Mouse (Mus musculus): ENCODE results near the gene Anapc15. TPM values are rescaled to one million over a fixed set of nuclear protein-coding genes. Genes with fewer than 3 reads are reported as not detected.
A peak's percentile ranks its signal among the peaks of the same experiment; 100 is the strongest.
"Not testable (repeated sequence)": the region's sequence is repeated elsewhere in the genome, so short reads cannot be mapped to it uniquely, and the experiment has no call there.

Anapc15 gene
- polyA plus RNA-seq, 1 experiment from 2014 or later: 76.3 TPM

- H3K4me3 ChIP-seq (ENCODE audit: low read length): no peak overlapping the region
- H3K4me2 ChIP-seq (replicated peaks; ENCODE audit: low read depth, low read length): no peak overlapping the region
- peaks cover 23% of the 10 kb centered on the region for H3K4me1 ChIP-seq (ENCODE audit: insufficient read depth, low read length)
- WGBS: 62% methylated on average over 4 of the region's 4 CpGs
- no peak overlapping the region for H3K27ac ChIP-seq (ENCODE audit: low read length)
- peaks cover 30% of the 10 kb centered on the region for H3K36me3 ChIP-seq (ENCODE audit: insufficient read depth, low read length)
- peak overlapping the region; percentile 9; the same call in 1 of the 2 replicates for H3K9ac ChIP-seq (replicated peaks; ENCODE audit: low read length)
- no peaks in the 10 kb centered on the region for H3K27me3 ChIP-seq (ENCODE audit: insufficient read depth, low read length)
- ATAC-seq (ENCODE audit: low FRiP score, low TSS enrichment): no peak
- H3K9me3 ChIP-seq (ENCODE audit: low read length): no peaks in the 10 kb centered on the region
These were observed 44.9 kb downstream of the Anapc15 start for GRCm38 (mm10) chr7:101908367-101908766.

GRCm38 (mm10) chr7:101910138-101910537 lies 46.6 kb downstream of the Anapc15 start:
- H3K27me3 ChIP-seq (ENCODE audit: insufficient read depth, low read length): no peaks in the 10 kb centered on the region
- no peak overlapping the region for H3K9ac ChIP-seq (replicated peaks; ENCODE audit: low read length)
- ATAC-seq (ENCODE audit: low FRiP score, low TSS enrichment): no peak
- H3K9me3 ChIP-seq (ENCODE audit: low read length): no peaks in the 10 kb centered on the region
- 80% methylated on average over 4 of the region's 4 CpGs for WGBS
- H3K36me3 ChIP-seq (ENCODE audit: insufficient read depth, low read length): peaks cover 45% of the 10 kb centered on the region
- no peak overlapping the region for H3K4me3 ChIP-seq (ENCODE audit: low read length)
- H3K4me2 ChIP-seq (replicated peaks; ENCODE audit: low read depth, low read length): no peak overlapping the region
- peaks cover 19% of the 10 kb centered on the region for H3K4me1 ChIP-seq (ENCODE audit: insufficient read depth, low read length)
- H3K27ac ChIP-seq (ENCODE audit: low read length): no peak overlapping the region

GRCm38 (mm10) chr7:101911982-101912381 lies 48.5 kb downstream of the Anapc15 start:
- H3K27ac ChIP-seq (ENCODE audit: low read length): no peak overlapping the region
- no peak overlapping the region for H3K9ac ChIP-seq (replicated peaks; ENCODE audit: low read length)
- WGBS: 69% methylated on average over 3 of the region's 3 CpGs
- no peaks in the 10 kb centered on the region for H3K27me3 ChIP-seq (ENCODE audit: insufficient read depth, low read length)
- H3K4me1 ChIP-seq (ENCODE audit: insufficient read depth, low read length): peaks cover 10% of the 10 kb centered on the region; the same call in 1 of the 2 replicates
- H3K9me3 ChIP-seq (ENCODE audit: low read length): no peaks in the 10 kb centered on the region
- no peak for ATAC-seq (ENCODE audit: low FRiP score, low TSS enrichment)
- H3K36me3 ChIP-seq (ENCODE audit: insufficient read depth, low read length): peaks cover 50% of the 10 kb centered on the region
- no peak overlapping the region for H3K4me3 ChIP-seq (ENCODE audit: low read length)
- no peak overlapping the region for H3K4me2 ChIP-seq (replicated peaks; ENCODE audit: low read depth, low read length)

GRCm38 (mm10) chr7:101918071-101918470 lies 54.6 kb downstream of the Anapc15 start:
- peak; percentile 87 for ATAC-seq (ENCODE audit: low FRiP score, low TSS enrichment)
- Histone ChIP-seq H3K27me3 (ENCODE audit: insufficient read depth, low read length) (no peaks in the 10 kb centered on the region), H3K9ac (replicated peaks; ENCODE audit: low read length) (no peak overlapping the region), H3K4me3 (ENCODE audit: low read length) (no peak overlapping the region), H3K4me1 (ENCODE audit: insufficient read depth, low read length) (no peaks in the 10 kb centered on the region), H3K9me3 (ENCODE audit: low read length) (no peaks in the 10 kb centered on the region), H3K36me3 (ENCODE audit: insufficient read depth, low read length) (peaks cover 24% of the 10 kb centered on the region), H3K4me2 (replicated peaks; ENCODE audit: low read depth, low read length) (no peak overlapping the region), H3K27ac (ENCODE audit: low read length) (no peak overlapping the region)
- 30% methylated on average over 1 of the region's 1 CpGs for WGBS

GRCm38 (mm10) chr7:101925892-101926291 lies 62.4 kb downstream of the Anapc15 start:
- not testable (repeated sequence) for H3K4me2 ChIP-seq (replicated peaks; ENCODE audit: low read depth, low read length); H3K36me3 ChIP-seq (ENCODE audit: insufficient read depth, low read length); H3K4me3 ChIP-seq (ENCODE audit: low read length); H3K27me3 ChIP-seq (ENCODE audit: insufficient read depth, low read length); H3K4me1 ChIP-seq (ENCODE audit: insufficient read depth, low read length); ATAC-seq (ENCODE audit: low FRiP score, low TSS enrichment); H3K27ac ChIP-seq (ENCODE audit: low read length); H3K9me3 ChIP-seq (ENCODE audit: low read length); H3K9ac ChIP-seq (replicated peaks; ENCODE audit: low read length)

GRCm38 (mm10) chr7:101928093-101928492 lies 64.6 kb downstream of the Anapc15 start:
- 0 out of 2 replicates have a peak, but pooled peaks cover 6% of the 10 kb centered on the region for H3K4me1 ChIP-seq (ENCODE audit: insufficient read depth, low read length)
- 80% methylated on average over 3 of the region's 3 CpGs for WGBS
- no peaks in the 10 kb centered on the region for H3K27me3 ChIP-seq (ENCODE audit: insufficient read depth, low read length)
- no peak overlapping the region for H3K4me2 ChIP-seq (replicated peaks; ENCODE audit: low read depth, low read length)
- no peak overlapping the region for H3K4me3 ChIP-seq (ENCODE audit: low read length)
- no peak for ATAC-seq (ENCODE audit: low FRiP score, low TSS enrichment)
- H3K9me3 ChIP-seq (ENCODE audit: low read length): no peaks in the 10 kb centered on the region
- H3K9ac ChIP-seq (replicated peaks; ENCODE audit: low read length): no peak overlapping the region
- no peaks in the 10 kb centered on the region for H3K36me3 ChIP-seq (ENCODE audit: insufficient read depth, low read length)
- H3K27ac ChIP-seq (ENCODE audit: low read length): no peak overlapping the region

- Histone ChIP-seq H3K36me3 (ENCODE audit: insufficient read depth, low read length) (no peaks in the 10 kb centered on the region), H3K9ac (replicated peaks; ENCODE audit: low read length) (no peak overlapping the region), H3K27me3 (ENCODE audit: insufficient read depth, low read length) (no peaks in the 10 kb centered on the region), H3K9me3 (ENCODE audit: low read length) (no peaks in the 10 kb centered on the region), H3K4me2 (replicated peaks; ENCODE audit: low read depth, low read length) (peak overlapping the region; percentile 78), H3K4me3 (ENCODE audit: low read length) (peak overlapping the region; percentile 10; the same call in 1 of the 2 replicates), H3K4me1 (ENCODE audit: insufficient read depth, low read length) (peaks cover 17% of the 10 kb centered on the region; the same call in 1 of the 2 replicates), H3K27ac (ENCODE audit: low read length) (no peak overlapping the region)
- WGBS: 81% methylated on average over 1 of the region's 1 CpGs
- no peak for ATAC-seq (ENCODE audit: low FRiP score, low TSS enrichment)
These were observed 69.0 kb downstream of the Anapc15 start for GRCm38 (mm10) chr7:101932551-101932950.

- peak overlapping the region; percentile 65 for H3K4me3 ChIP-seq (ENCODE audit: low read length)
- WGBS: 4% methylated on average over 15 of the region's 15 CpGs
- peak; percentile 35 for ATAC-seq (ENCODE audit: low FRiP score, low TSS enrichment)
- H3K27ac ChIP-seq (ENCODE audit: low read length): peak overlapping the region; percentile 59
- no peaks in the 10 kb centered on the region for H3K27me3 ChIP-seq (ENCODE audit: insufficient read depth, low read length)
- H3K4me2 ChIP-seq (replicated peaks; ENCODE audit: low read depth, low read length): peak overlapping the region; percentile 78
- H3K36me3 ChIP-seq (ENCODE audit: insufficient read depth, low read length): no peaks in the 10 kb centered on the region
- H3K4me1 ChIP-seq (ENCODE audit: insufficient read depth, low read length): peaks cover 17% of the 10 kb centered on the region; the same call in 1 of the 2 replicates
- H3K9me3 ChIP-seq (ENCODE audit: low read length): no peaks in the 10 kb centered on the region
- H3K9ac ChIP-seq (replicated peaks; ENCODE audit: low read length): peak overlapping the region; percentile 78
These were observed 69.8 kb downstream of the Anapc15 start for GRCm38 (mm10) chr7:101933300-101933699.

- H3K4me1 ChIP-seq (ENCODE audit: insufficient read depth, low read length): peaks cover 17% of the 10 kb centered on the region; the same call in 1 of the 2 replicates
- H3K27ac ChIP-seq (ENCODE audit: low read length): peak within 1 kb of the TSS; percentile 59
- under 1% methylated on average over 40 of the region's 40 CpGs for WGBS
- no peaks in the 10 kb centered on the region for H3K9me3 ChIP-seq (ENCODE audit: low read length)
- peak within 1 kb of the TSS; percentile 65 for H3K4me3 ChIP-seq (ENCODE audit: low read length)
- no peaks in the 10 kb centered on the region for H3K27me3 ChIP-seq (ENCODE audit: insufficient read depth, low read length)
- peak within 1 kb of the TSS; percentile 78 for H3K9ac ChIP-seq (replicated peaks; ENCODE audit: low read length)
- H3K36me3 ChIP-seq (ENCODE audit: insufficient read depth, low read length): no peaks in the 10 kb centered on the region
- peak within 1 kb of the TSS; percentile 78 for H3K4me2 ChIP-seq (replicated peaks; ENCODE audit: low read depth, low read length)
- peak; percentile 99 for ATAC-seq (ENCODE audit: low FRiP score, low TSS enrichment)
These were observed 70.3 kb downstream of the Anapc15 start, which contains the start of the genes Lrrc51 and Numa1 for GRCm38 (mm10) chr7:101933751-101934240. Gene Lrrc51 (minus strand): TSS chr7:101933895. Gene Numa1 (plus strand): TSS chr7:101934111.

GRCm38 (mm10) chr7:101935957-101936356 lies 72.4 kb downstream of the Anapc15 start:
- Histone ChIP-seq H3K4me3 (ENCODE audit: low read length) (no peak overlapping the region), H3K4me1 (ENCODE audit: insufficient read depth, low read length) (peaks cover 17% of the 10 kb centered on the region; the same call in 1 of the 2 replicates), H3K9ac (replicated peaks; ENCODE audit: low read length) (no peak overlapping the region), H3K27me3 (ENCODE audit: insufficient read depth, low read length) (no peaks in the 10 kb centered on the region), H3K36me3 (ENCODE audit: insufficient read depth, low read length) (0 out of 2 replicates have a peak, but pooled peaks cover 3% of the 10 kb centered on the region), H3K4me2 (replicated peaks; ENCODE audit: low read depth, low read length) (no peak overlapping the region), H3K9me3 (ENCODE audit: low read length) (no peaks in the 10 kb centered on the region), H3K27ac (ENCODE audit: low read length) (no peak overlapping the region)
- no peak for ATAC-seq (ENCODE audit: low FRiP score, low TSS enrichment)
- 94% methylated on average over 4 of the region's 4 CpGs for WGBS

Measured in kidney, embryonic 16.5 days (tissue).